Mouse (Mus musculus): Measurements from ENCODE around the gene Slc22a23.

- no peak for TF ChIP-seq CHD2 (IDR thresholded peaks at IDR 0.05; ENCODE audit: low read depth, low read length)
- TF ChIP-seq MAFK (IDR thresholded peaks at IDR 0.05; ENCODE audit: insufficient read depth, low read depth, low read length): no peak
- no peak for TF ChIP-seq HCFC1 (IDR thresholded peaks at IDR 0.05; ENCODE audit: borderline replicate concordance, insufficient read depth, low read length)
Observed at GRCm38 (mm10) chr13:34288129-34288528, 56.9 kb downstream of the Slc22a23 start.

All from ES-E14 (cell line).